Mouse (Mus musculus): ENCODE measurements around the gene Sri. TPM values are rescaled to one million over a fixed set of nuclear protein-coding genes. Genes with fewer than 3 reads are reported as not detected.
"Not testable (repeated sequence)": the region's sequence is repeated elsewhere in the genome, so short reads cannot be mapped to it uniquely, and the experiment has no call there.

The Sri gene
- 205 TPM in 1 of 2 replicates, not detected in the other for polyA plus RNA-seq (2012; ENCODE audit: insufficient read depth, insufficient read length, low replicate concordance, missing spikeins)

GRCm38 (mm10) chr5:8045855-8046254 lies at the start of gene Sri:
TSS of gene Sri (plus strand) at chr5:8046078.
- H3K27ac ChIP-seq (ENCODE audit: insufficient read depth, low read depth, low read length): no peak within 1 kb of the TSS
- no peaks in the 10 kb centered on the region for H3K4me1 ChIP-seq (ENCODE audit: control insufficient read depth, insufficient read depth, low read length)
- 87% methylated on average over 6 of the region's 6 CpGs for WGBS
- H3K4me3 ChIP-seq (ENCODE audit: insufficient read depth, low read depth, low read length): no peak within 1 kb of the TSS
- TF ChIP-seq CTCF (IDR thresholded peaks at IDR 0.05; ENCODE audit: insufficient read depth, low read depth, low read length) (no peak), POLR2A (IDR thresholded peaks at IDR 0.05; ENCODE audit: insufficient read depth, low read depth, low read length) (no peak)

GRCm38 (mm10) chr5:7996401-7997044 lies 49.4 kb upstream of the Sri start:
- Histone ChIP-seq H3K4me3 (ENCODE audit: insufficient read depth, low read depth, low read length) (no peak overlapping the region), H3K4me1 (ENCODE audit: control insufficient read depth, insufficient read depth, low read length) (no peaks in the 10 kb centered on the region), H3K27ac (ENCODE audit: insufficient read depth, low read depth, low read length) (no peak overlapping the region)
- 43% methylated on average over 8 of the region's 8 CpGs for WGBS
- TF ChIP-seq POLR2A (IDR thresholded peaks at IDR 0.05; ENCODE audit: insufficient read depth, low read depth, low read length) (no peak), CTCF (IDR thresholded peaks at IDR 0.05; ENCODE audit: insufficient read depth, low read depth, low read length) (no peak)

GRCm38 (mm10) chr5:7997086-7997485 lies 48.8 kb upstream of the Sri start:
- Histone ChIP-seq H3K4me1 (ENCODE audit: control insufficient read depth, insufficient read depth, low read length) (no peaks in the 10 kb centered on the region), H3K4me3 (ENCODE audit: insufficient read depth, low read depth, low read length) (no peak overlapping the region), H3K27ac (ENCODE audit: insufficient read depth, low read depth, low read length) (no peak overlapping the region)
- TF ChIP-seq CTCF (IDR thresholded peaks at IDR 0.05; ENCODE audit: insufficient read depth, low read depth, low read length) (no peak), POLR2A (IDR thresholded peaks at IDR 0.05; ENCODE audit: insufficient read depth, low read depth, low read length) (no peak)
- WGBS: 92% methylated on average over 2 of the region's 2 CpGs

- TF ChIP-seq POLR2A (IDR thresholded peaks at IDR 0.05; ENCODE audit: insufficient read depth, low read depth, low read length): no peak
- no peak for TF ChIP-seq CTCF (IDR thresholded peaks at IDR 0.05; ENCODE audit: insufficient read depth, low read depth, low read length)
- WGBS: 84% methylated on average over 10 of the region's 10 CpGs
- H3K27ac ChIP-seq (ENCODE audit: insufficient read depth, low read depth, low read length): no peak overlapping the region
- no peaks in the 10 kb centered on the region for H3K4me1 ChIP-seq (ENCODE audit: control insufficient read depth, insufficient read depth, low read length)
- H3K4me3 ChIP-seq (ENCODE audit: insufficient read depth, low read depth, low read length): no peak overlapping the region
Observed at GRCm38 (mm10) chr5:8000466-8000865, 45.4 kb upstream of the Sri start.

- H3K4me1 ChIP-seq (ENCODE audit: control insufficient read depth, insufficient read depth, low read length): no peaks in the 10 kb centered on the region
- TF ChIP-seq CTCF (IDR thresholded peaks at IDR 0.05; ENCODE audit: insufficient read depth, low read depth, low read length): no peak
- TF ChIP-seq POLR2A (IDR thresholded peaks at IDR 0.05; ENCODE audit: insufficient read depth, low read depth, low read length): no peak
- H3K27ac ChIP-seq (ENCODE audit: insufficient read depth, low read depth, low read length): no peak overlapping the region
- no peak overlapping the region for H3K4me3 ChIP-seq (ENCODE audit: insufficient read depth, low read depth, low read length)
Observed at GRCm38 (mm10) chr5:8002827-8003226, 43.1 kb upstream of the Sri start.

GRCm38 (mm10) chr5:8013276-8013675 lies 32.6 kb upstream of the Sri start:
- WGBS: 38% methylated on average over 3 of the region's 3 CpGs

GRCm38 (mm10) chr5:8034596-8034995 lies 11.3 kb upstream of the Sri start:
- H3K27ac ChIP-seq (ENCODE audit: insufficient read depth, low read depth, low read length); H3K4me1 ChIP-seq (ENCODE audit: control insufficient read depth, insufficient read depth, low read length); H3K4me3 ChIP-seq (ENCODE audit: insufficient read depth, low read depth, low read length): not testable (repeated sequence)
- WGBS: 97% methylated on average over 6 of the region's 6 CpGs

More at GRCm38 (mm10) chr5:8013276-8013675, 32.6 kb upstream of the Sri start:
- TF ChIP-seq POLR2A (IDR thresholded peaks at IDR 0.05; ENCODE audit: insufficient read depth, low read depth, low read length) (no peak), CTCF (IDR thresholded peaks at IDR 0.05; ENCODE audit: insufficient read depth, low read depth, low read length) (no peak)
- no peak overlapping the region for H3K27ac ChIP-seq (ENCODE audit: insufficient read depth, low read depth, low read length)
- no peaks in the 10 kb centered on the region for H3K4me1 ChIP-seq (ENCODE audit: control insufficient read depth, insufficient read depth, low read length)
- no peak overlapping the region for H3K4me3 ChIP-seq (ENCODE audit: insufficient read depth, low read depth, low read length)

GRCm38 (mm10) chr5:8053827-8054226 lies 7.9 kb downstream of the Sri start:
- Histone ChIP-seq H3K27ac (ENCODE audit: insufficient read depth, low read depth, low read length) (no peak overlapping the region), H3K4me1 (ENCODE audit: control insufficient read depth, insufficient read depth, low read length) (peaks cover 2% of the 10 kb centered on the region; the same call in 1 of the 2 replicates), H3K4me3 (ENCODE audit: insufficient read depth, low read depth, low read length) (no peak overlapping the region)
- WGBS: 89% methylated on average over 4 of the region's 4 CpGs
- TF ChIP-seq POLR2A (IDR thresholded peaks at IDR 0.05; ENCODE audit: insufficient read depth, low read depth, low read length): no peak
- TF ChIP-seq CTCF (IDR thresholded peaks at IDR 0.05; ENCODE audit: insufficient read depth, low read depth, low read length): no peak

GRCm38 (mm10) chr5:8055721-8056129 lies 9.8 kb downstream of the Sri start:
- Histone ChIP-seq H3K4me3 (ENCODE audit: insufficient read depth, low read depth, low read length) (peak overlapping the region; percentile 76), H3K27ac (ENCODE audit: insufficient read depth, low read depth, low read length) (peak overlapping the region; percentile 93; the same call in 1 of the 2 replicates), H3K4me1 (ENCODE audit: control insufficient read depth, insufficient read depth, low read length) (peaks cover 2% of the 10 kb centered on the region; the same call in 1 of the 2 replicates)
- TF ChIP-seq CTCF (IDR thresholded peaks at IDR 0.05; ENCODE audit: insufficient read depth, low read depth, low read length): no peak
- no peak for TF ChIP-seq POLR2A (IDR thresholded peaks at IDR 0.05; ENCODE audit: insufficient read depth, low read depth, low read length)
- WGBS: 3% methylated on average over 8 of the region's 8 CpGs

All from olfactory bulb, adult 2 months (tissue).